Mouse (Mus musculus): Measurements from ENCODE around the gene Slc28a1. TPM values are rescaled to one million over a fixed set of nuclear protein-coding genes. Genes with fewer than 3 reads are reported as not detected.
A peak's percentile ranks its signal among the peaks of the same experiment; 100 is the strongest.

The Slc28a1 gene
- 0.07 and 0.17 TPM in 2 replicates for polyA plus RNA-seq (2012; rRNA removed)

GRCm38 (mm10) chr7:81114555-81114954, at the start of gene Slc28a1:
Gene Slc28a1 (plus strand): TSS chr7:81114799.
- 64% methylated on average over 6 of the region's 6 CpGs for WGBS
- no peak for TF ChIP-seq POLR2A (IDR thresholded peaks at IDR 0.05; ENCODE audit: borderline replicate concordance, extremely low read depth, low read depth, low read length)
- no peak for TF ChIP-seq CTCF (IDR thresholded peaks at IDR 0.05; ENCODE audit: insufficient read depth, low read length)
- Histone ChIP-seq H3K4me3 (replicated peaks; ENCODE audit: extremely low read depth, low read depth, low read length) (no peak within 1 kb of the TSS), H3K4me1 (ENCODE audit: control insufficient read depth, insufficient read depth, low read length) (no peaks in the 10 kb centered on the region)
- no peak for DNase-seq

- TF ChIP-seq POLR2A (IDR thresholded peaks at IDR 0.05; ENCODE audit: borderline replicate concordance, extremely low read depth, low read depth, low read length): no peak
- no peak for TF ChIP-seq CTCF (IDR thresholded peaks at IDR 0.05; ENCODE audit: insufficient read depth, low read length)
- Histone ChIP-seq H3K4me3 (replicated peaks; ENCODE audit: extremely low read depth, low read depth, low read length) (no peak overlapping the region), H3K4me1 (ENCODE audit: control insufficient read depth, insufficient read depth, low read length) (no peaks in the 10 kb centered on the region)
- no peak for DNase-seq
- WGBS: 25% methylated on average over 6 of the region's 6 CpGs
Observed at GRCm38 (mm10) chr7:81066714-81067113, 47.9 kb upstream of the Slc28a1 start.

GRCm38 (mm10) chr7:81072463-81072862, 42.1 kb upstream of the Slc28a1 start:
- DNase-seq: peak; percentile 7
- no peak overlapping the region for H3K4me3 ChIP-seq (replicated peaks; ENCODE audit: extremely low read depth, low read depth, low read length)
- TF ChIP-seq CTCF (IDR thresholded peaks at IDR 0.05; ENCODE audit: insufficient read depth, low read length) (no peak), POLR2A (IDR thresholded peaks at IDR 0.05; ENCODE audit: borderline replicate concordance, extremely low read depth, low read depth, low read length) (no peak)
- 45% methylated on average over 5 of the region's 5 CpGs for WGBS
- peaks cover 6% of the 10 kb centered on the region for H3K4me1 ChIP-seq (ENCODE audit: control insufficient read depth, insufficient read depth, low read length)

- Histone ChIP-seq H3K4me1 (ENCODE audit: control insufficient read depth, insufficient read depth, low read length) (peaks cover 6% of the 10 kb centered on the region), H3K4me3 (replicated peaks; ENCODE audit: extremely low read depth, low read depth, low read length) (no peak overlapping the region)
- DNase-seq: no peak
- TF ChIP-seq CTCF (IDR thresholded peaks at IDR 0.05; ENCODE audit: insufficient read depth, low read length) (0 out of 2 replicates have a peak, but pooled peaks have one; percentile 16), POLR2A (IDR thresholded peaks at IDR 0.05; ENCODE audit: borderline replicate concordance, extremely low read depth, low read depth, low read length) (no peak)
- WGBS: 94% methylated on average over 5 of the region's 5 CpGs
Observed at GRCm38 (mm10) chr7:81073273-81073672, 41.3 kb upstream of the Slc28a1 start.

GRCm38 (mm10) chr7:81074546-81074945, 40.1 kb upstream of the Slc28a1 start:
- H3K4me1 ChIP-seq (ENCODE audit: control insufficient read depth, insufficient read depth, low read length): peaks cover 6% of the 10 kb centered on the region
- no peak for DNase-seq
- 34% methylated on average over 9 of the region's 9 CpGs for WGBS
- H3K4me3 ChIP-seq (replicated peaks; ENCODE audit: extremely low read depth, low read depth, low read length): no peak overlapping the region
- TF ChIP-seq CTCF (IDR thresholded peaks at IDR 0.05; ENCODE audit: insufficient read depth, low read length): no peak
- no peak for TF ChIP-seq POLR2A (IDR thresholded peaks at IDR 0.05; ENCODE audit: borderline replicate concordance, extremely low read depth, low read depth, low read length)

- TF ChIP-seq CTCF (IDR thresholded peaks at IDR 0.05; ENCODE audit: insufficient read depth, low read length) (no peak), POLR2A (IDR thresholded peaks at IDR 0.05; ENCODE audit: borderline replicate concordance, extremely low read depth, low read depth, low read length) (no peak)
- Histone ChIP-seq H3K4me1 (ENCODE audit: control insufficient read depth, insufficient read depth, low read length) (peaks cover 6% of the 10 kb centered on the region), H3K4me3 (replicated peaks; ENCODE audit: extremely low read depth, low read depth, low read length) (no peak overlapping the region)
- 30% methylated on average over 7 of the region's 7 CpGs for WGBS
- DNase-seq: no peak
Observed at GRCm38 (mm10) chr7:81075299-81075698, 39.3 kb upstream of the Slc28a1 start.

- 89% methylated on average over 5 of the region's 5 CpGs for WGBS
- DNase-seq: no peak
- Histone ChIP-seq H3K4me1 (ENCODE audit: control insufficient read depth, insufficient read depth, low read length) (peaks cover 6% of the 10 kb centered on the region), H3K4me3 (replicated peaks; ENCODE audit: extremely low read depth, low read depth, low read length) (no peak overlapping the region)
- no peak for TF ChIP-seq CTCF (IDR thresholded peaks at IDR 0.05; ENCODE audit: insufficient read depth, low read length)
- no peak for TF ChIP-seq POLR2A (IDR thresholded peaks at IDR 0.05; ENCODE audit: borderline replicate concordance, extremely low read depth, low read depth, low read length)
Observed at GRCm38 (mm10) chr7:81075732-81076131, 38.9 kb upstream of the Slc28a1 start.

- TF ChIP-seq CTCF (IDR thresholded peaks at IDR 0.05; ENCODE audit: insufficient read depth, low read length) (no peak), POLR2A (IDR thresholded peaks at IDR 0.05; ENCODE audit: borderline replicate concordance, extremely low read depth, low read depth, low read length) (no peak)
- WGBS: 82% methylated on average over 6 of the region's 6 CpGs
- Histone ChIP-seq H3K4me1 (ENCODE audit: control insufficient read depth, insufficient read depth, low read length) (peaks cover 6% of the 10 kb centered on the region), H3K4me3 (replicated peaks; ENCODE audit: extremely low read depth, low read depth, low read length) (no peak overlapping the region)
- no peak for DNase-seq
Observed at GRCm38 (mm10) chr7:81077009-81077408, 37.6 kb upstream of the Slc28a1 start.

GRCm38 (mm10) chr7:81078740-81079139, 35.9 kb upstream of the Slc28a1 start:
- no peak overlapping the region for H3K4me3 ChIP-seq (replicated peaks; ENCODE audit: extremely low read depth, low read depth, low read length)
- peaks cover 6% of the 10 kb centered on the region for H3K4me1 ChIP-seq (ENCODE audit: control insufficient read depth, insufficient read depth, low read length)
- DNase-seq: no peak
- WGBS: 65% methylated on average over 6 of the region's 6 CpGs
- TF ChIP-seq POLR2A (IDR thresholded peaks at IDR 0.05; ENCODE audit: borderline replicate concordance, extremely low read depth, low read depth, low read length) (no peak), CTCF (IDR thresholded peaks at IDR 0.05; ENCODE audit: insufficient read depth, low read length) (no peak)

GRCm38 (mm10) chr7:81093420-81093965, 21.1 kb upstream of the Slc28a1 start:
- no peaks in the 10 kb centered on the region for H3K4me1 ChIP-seq (ENCODE audit: control insufficient read depth, insufficient read depth, low read length)
- TF ChIP-seq POLR2A (IDR thresholded peaks at IDR 0.05; ENCODE audit: borderline replicate concordance, extremely low read depth, low read depth, low read length): no peak
- no peak for TF ChIP-seq CTCF (IDR thresholded peaks at IDR 0.05; ENCODE audit: insufficient read depth, low read length)
- WGBS: 44% methylated on average over 18 of the region's 18 CpGs
- no peak overlapping the region for H3K4me3 ChIP-seq (replicated peaks; ENCODE audit: extremely low read depth, low read depth, low read length)
- no peak for DNase-seq
